Mouse (Mus musculus) lung, postnatal 0 days (tissue): Measurements from ENCODE around the gene Pex19.
A peak's percentile ranks its signal among the peaks of the same experiment; 100 is the strongest.

Source experiments
- CTCF ChIP-seq: IDR thresholded peaks from 2 replicates; pipeline ENCODE4 v1.5.1; 2016; ENCODE audit warnings: antibody characterized with exemption, mild to moderate bottlenecking
- EP300 ChIP-seq: IDR thresholded peaks from 2 replicates; pipeline ENCODE4 v1.6.1; 2016; ENCODE audit warnings: antibody characterized with exemption, mild to moderate bottlenecking, control low read depth

- TF ChIP-seq EP300 = no peak
- TF ChIP-seq CTCF = peak; percentile 83
These were observed 17.0 kb downstream of the Pex19 start for GRCm38 (mm10) chr1:172143570-172143969.
